Mouse (Mus musculus): ENCODE data around the gene Rfx8. TPM values are rescaled to one million over a fixed set of nuclear protein-coding genes. Genes with fewer than 3 reads are reported as not detected.
A peak's percentile ranks its signal among the peaks of the same experiment; 100 is the strongest.

Rfx8 gene
- polyA plus RNA-seq, 1 experiment from 2014 or later = 0.67 TPM

- H3K4me2 ChIP-seq = no peak overlapping the region
- WGBS = 18% methylated on average over 6 of the region's 6 CpGs
- no peak overlapping the region for H3K9ac ChIP-seq
- H3K36me3 ChIP-seq = no peaks in the 10 kb centered on the region
- H3K27ac ChIP-seq (replicated peaks) = peak overlapping the region; percentile 29; the same call in 1 of the 2 replicates
- H3K9me3 ChIP-seq = no peaks in the 10 kb centered on the region
- H3K27me3 ChIP-seq (replicated peaks) = 0 out of 2 replicates have a peak, but pooled peaks cover 4% of the 10 kb centered on the region
- peaks cover 26% of the 10 kb centered on the region for H3K4me1 ChIP-seq
- H3K4me3 ChIP-seq = no peak overlapping the region
- ATAC-seq (ENCODE audit: extremely low read depth, insufficient number of reproducible peaks, low FRiP score, low TSS enrichment) = no peak
Measured at GRCm38 (mm10) chr1:39688573-39688972, 32.2 kb downstream of the Rfx8 start.

GRCm38 (mm10) chr1:39687279-39687678 lies 33.5 kb downstream of the Rfx8 start:
- no peak overlapping the region for H3K9ac ChIP-seq
- H3K4me3 ChIP-seq = no peak overlapping the region
- ATAC-seq (ENCODE audit: extremely low read depth, insufficient number of reproducible peaks, low FRiP score, low TSS enrichment) = no peak
- H3K4me2 ChIP-seq = no peak overlapping the region
- H3K27ac ChIP-seq (replicated peaks) = no peak overlapping the region
- H3K9me3 ChIP-seq = no peaks in the 10 kb centered on the region
- no peaks in the 10 kb centered on the region for H3K36me3 ChIP-seq
- 34% methylated on average over 9 of the region's 9 CpGs for WGBS
- H3K27me3 ChIP-seq (replicated peaks) = 0 out of 2 replicates have a peak, but pooled peaks cover 4% of the 10 kb centered on the region
- peaks cover 26% of the 10 kb centered on the region for H3K4me1 ChIP-seq

- Histone ChIP-seq H3K4me1 (peaks cover 26% of the 10 kb centered on the region), H3K27me3 (replicated peaks) (no peaks in the 10 kb centered on the region), H3K9ac (no peak overlapping the region), H3K9me3 (no peaks in the 10 kb centered on the region), H3K4me2 (no peak overlapping the region), H3K27ac (replicated peaks) (no peak overlapping the region), H3K4me3 (no peak overlapping the region), H3K36me3 (no peaks in the 10 kb centered on the region)
- WGBS = 5% methylated on average over 1 of the region's 1 CpGs
- no peak for ATAC-seq (ENCODE audit: extremely low read depth, insufficient number of reproducible peaks, low FRiP score, low TSS enrichment)
Measured at GRCm38 (mm10) chr1:39685841-39686240, 35.0 kb downstream of the Rfx8 start.

- H3K9ac ChIP-seq = no peak overlapping the region
- no peak for ATAC-seq (ENCODE audit: extremely low read depth, insufficient number of reproducible peaks, low FRiP score, low TSS enrichment)
- H3K4me3 ChIP-seq = no peak overlapping the region
- 0 out of 2 replicates have a peak, but pooled peaks cover 5% of the 10 kb centered on the region for H3K4me1 ChIP-seq
- H3K27ac ChIP-seq (replicated peaks) = no peak overlapping the region
- H3K36me3 ChIP-seq = no peaks in the 10 kb centered on the region
- H3K9me3 ChIP-seq = no peaks in the 10 kb centered on the region
- no peak overlapping the region for H3K4me2 ChIP-seq
- H3K27me3 ChIP-seq (replicated peaks) = no peaks in the 10 kb centered on the region
- whole genome bisulfite sequencing = 82% methylated on average over 5 of the region's 5 CpGs
Measured at GRCm38 (mm10) chr1:39681638-39682037, 39.2 kb downstream of the Rfx8 start.

- 63% methylated on average over 6 of the region's 6 CpGs for WGBS
- H3K4me1 ChIP-seq = no peaks in the 10 kb centered on the region
- no peaks in the 10 kb centered on the region for H3K9me3 ChIP-seq
- no peak overlapping the region for H3K4me2 ChIP-seq
- no peak for ATAC-seq (ENCODE audit: extremely low read depth, insufficient number of reproducible peaks, low FRiP score, low TSS enrichment)
- no peak overlapping the region for H3K4me3 ChIP-seq
- no peaks in the 10 kb centered on the region for H3K36me3 ChIP-seq
- no peaks in the 10 kb centered on the region for H3K27me3 ChIP-seq (replicated peaks)
- no peak overlapping the region for H3K27ac ChIP-seq (replicated peaks)
- H3K9ac ChIP-seq = no peak overlapping the region
Measured at GRCm38 (mm10) chr1:39680546-39680945, 40.3 kb downstream of the Rfx8 start.

- no peak overlapping the region for H3K4me2 ChIP-seq
- no peak overlapping the region for H3K9ac ChIP-seq
- 65% methylated on average over 8 of the region's 8 CpGs for WGBS
- H3K9me3 ChIP-seq = no peaks in the 10 kb centered on the region
- no peak overlapping the region for H3K27ac ChIP-seq (replicated peaks)
- no peak for ATAC-seq (ENCODE audit: extremely low read depth, insufficient number of reproducible peaks, low FRiP score, low TSS enrichment)
- H3K27me3 ChIP-seq (replicated peaks) = no peaks in the 10 kb centered on the region
- no peaks in the 10 kb centered on the region for H3K36me3 ChIP-seq
- H3K4me3 ChIP-seq = no peak overlapping the region
- H3K4me1 ChIP-seq = no peaks in the 10 kb centered on the region
Measured at GRCm38 (mm10) chr1:39678883-39679282, 41.9 kb downstream of the Rfx8 start.

- Histone ChIP-seq H3K9ac (no peak overlapping the region), H3K9me3 (no peaks in the 10 kb centered on the region), H3K36me3 (no peaks in the 10 kb centered on the region), H3K4me2 (no peak overlapping the region), H3K27me3 (replicated peaks) (no peaks in the 10 kb centered on the region), H3K4me1 (peaks cover 4% of the 10 kb centered on the region), H3K27ac (replicated peaks) (no peak overlapping the region), H3K4me3 (no peak overlapping the region)
- ATAC-seq (ENCODE audit: extremely low read depth, insufficient number of reproducible peaks, low FRiP score, low TSS enrichment) = no peak
- WGBS = 79% methylated on average over 5 of the region's 5 CpGs
Measured at GRCm38 (mm10) chr1:39676221-39676876, 44.4 kb downstream of the Rfx8 start.

- H3K4me3 ChIP-seq = no peak overlapping the region
- H3K27me3 ChIP-seq (replicated peaks) = no peaks in the 10 kb centered on the region
- peaks cover 5% of the 10 kb centered on the region for H3K4me1 ChIP-seq
- no peak overlapping the region for H3K9ac ChIP-seq
- no peak for ATAC-seq (ENCODE audit: extremely low read depth, insufficient number of reproducible peaks, low FRiP score, low TSS enrichment)
- no peak overlapping the region for H3K4me2 ChIP-seq
- 74% methylated on average over 9 of the region's 9 CpGs for WGBS
- peaks cover 6% of the 10 kb centered on the region; the same call in 1 of the 2 replicates for H3K9me3 ChIP-seq
- no peaks in the 10 kb centered on the region for H3K36me3 ChIP-seq
- H3K27ac ChIP-seq (replicated peaks) = 0 out of 2 replicates have a peak overlapping the region, but pooled peaks have one; percentile 20
Measured at GRCm38 (mm10) chr1:39672362-39673105, 48.3 kb downstream of the Rfx8 start.

GRCm38 (mm10) chr1:39670211-39670935 lies 50.4 kb downstream of the Rfx8 start:
- H3K4me1 ChIP-seq = peaks cover 5% of the 10 kb centered on the region
- no peaks in the 10 kb centered on the region for H3K27me3 ChIP-seq (replicated peaks)
- WGBS = 79% methylated on average over 17 of the region's 17 CpGs
- no peak overlapping the region for H3K4me3 ChIP-seq
- H3K9me3 ChIP-seq = peaks cover 6% of the 10 kb centered on the region; the same call in 1 of the 2 replicates
- no peak overlapping the region for H3K27ac ChIP-seq (replicated peaks)
- no peak overlapping the region for H3K4me2 ChIP-seq
- no peaks in the 10 kb centered on the region for H3K36me3 ChIP-seq
- no peak overlapping the region for H3K9ac ChIP-seq
- ATAC-seq (ENCODE audit: extremely low read depth, insufficient number of reproducible peaks, low FRiP score, low TSS enrichment) = no peak

- peaks cover 5% of the 10 kb centered on the region for H3K4me1 ChIP-seq
- no peak overlapping the region for H3K4me3 ChIP-seq
- peaks cover 6% of the 10 kb centered on the region; the same call in 1 of the 2 replicates for H3K9me3 ChIP-seq
- no peak for ATAC-seq (ENCODE audit: extremely low read depth, insufficient number of reproducible peaks, low FRiP score, low TSS enrichment)
- no peaks in the 10 kb centered on the region for H3K27me3 ChIP-seq (replicated peaks)
- no peaks in the 10 kb centered on the region for H3K36me3 ChIP-seq
- 83% methylated on average over 12 of the region's 12 CpGs for WGBS
- H3K4me2 ChIP-seq = no peak overlapping the region
- no peak overlapping the region for H3K27ac ChIP-seq (replicated peaks)
- no peak overlapping the region for H3K9ac ChIP-seq
Measured at GRCm38 (mm10) chr1:39666751-39667252, 54.0 kb downstream of the Rfx8 start.

- Histone ChIP-seq H3K4me3 (no peak overlapping the region), H3K9ac (no peak overlapping the region), H3K27ac (replicated peaks) (no peak overlapping the region), H3K4me2 (no peak overlapping the region), H3K27me3 (replicated peaks) (no peaks in the 10 kb centered on the region), H3K9me3 (no peaks in the 10 kb centered on the region; the same call in 1 of the 2 replicates), H3K36me3 (no peaks in the 10 kb centered on the region), H3K4me1 (no peaks in the 10 kb centered on the region)
- no peak for ATAC-seq (ENCODE audit: extremely low read depth, insufficient number of reproducible peaks, low FRiP score, low TSS enrichment)
- 80% methylated on average over 7 of the region's 7 CpGs for WGBS
Measured at GRCm38 (mm10) chr1:39664039-39664625, 56.7 kb downstream of the Rfx8 start.
